Mouse (Mus musculus): ENCODE measurements around the gene Edar. TPM values are rescaled to one million over a fixed set of nuclear protein-coding genes. Genes with fewer than 3 reads are reported as not detected.

Gene Edar
- polyA plus RNA-seq, 1 experiment from 2014 or later, result 0.19 TPM

DNA sequence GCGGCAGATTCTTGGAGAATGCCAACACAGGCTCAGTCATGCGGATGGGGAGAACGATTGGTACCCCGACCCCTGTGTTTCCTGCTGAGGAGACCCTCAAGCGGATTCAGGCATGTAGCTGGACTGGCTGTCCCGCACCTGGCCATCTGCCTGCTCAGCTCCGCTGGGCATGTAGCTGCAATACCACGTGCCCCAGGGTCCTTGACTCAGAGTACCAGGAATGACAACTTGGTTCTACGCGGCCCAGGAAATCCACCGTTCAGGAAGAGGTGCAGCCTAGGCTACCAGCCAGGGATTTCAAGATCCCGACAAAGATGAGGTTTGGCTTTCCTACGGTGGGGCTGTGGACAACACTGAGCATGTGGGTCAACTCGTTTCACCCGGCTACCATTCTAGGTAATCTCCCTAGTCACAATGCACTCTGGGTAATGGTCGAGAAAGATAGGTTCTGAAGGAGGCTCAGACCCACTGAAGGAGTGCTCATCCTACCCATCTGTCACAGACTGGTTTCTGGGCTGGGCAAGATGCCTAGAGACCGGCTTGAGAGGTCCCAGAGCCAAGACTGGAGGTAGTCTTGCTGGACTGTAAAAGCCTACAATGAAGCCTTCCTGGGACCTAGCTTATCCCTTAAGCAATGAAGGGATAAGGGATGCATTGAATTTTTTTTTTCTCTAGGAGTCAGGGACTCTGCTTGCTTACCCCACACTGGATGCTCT, 56.8 kb downstream of the Edar start:
- ATAC-seq (ENCODE audit: low FRiP score) (no peak), DNase-seq (ENCODE audit: low spot score) (no peak)
- Histone ChIP-seq H3K36me3 (ENCODE audit: control insufficient read depth, insufficient read depth, low read length) (no peaks in the 10 kb centered on the region), H3K27ac (ENCODE audit: low read depth, low read length) (no peak overlapping the region), H3K4me3 (ENCODE audit: low read depth, low read length) (no peak overlapping the region), H3K4me1 (replicated peaks; ENCODE audit: control insufficient read depth, insufficient read depth, low read length) (no peaks in the 10 kb centered on the region), H3K9ac (ENCODE audit: low read depth, low read length) (no peak overlapping the region), H3K27me3 (ENCODE audit: control insufficient read depth, insufficient read depth, low read length) (no peaks in the 10 kb centered on the region), H3K4me2 (replicated peaks; ENCODE audit: low read depth, low read length) (no peak overlapping the region), H3K9me3 (ENCODE audit: control insufficient read depth, low read length) (no peaks in the 10 kb centered on the region)
- WGBS, result 91% methylated on average over 17 of the region's 17 CpGs

DNA sequence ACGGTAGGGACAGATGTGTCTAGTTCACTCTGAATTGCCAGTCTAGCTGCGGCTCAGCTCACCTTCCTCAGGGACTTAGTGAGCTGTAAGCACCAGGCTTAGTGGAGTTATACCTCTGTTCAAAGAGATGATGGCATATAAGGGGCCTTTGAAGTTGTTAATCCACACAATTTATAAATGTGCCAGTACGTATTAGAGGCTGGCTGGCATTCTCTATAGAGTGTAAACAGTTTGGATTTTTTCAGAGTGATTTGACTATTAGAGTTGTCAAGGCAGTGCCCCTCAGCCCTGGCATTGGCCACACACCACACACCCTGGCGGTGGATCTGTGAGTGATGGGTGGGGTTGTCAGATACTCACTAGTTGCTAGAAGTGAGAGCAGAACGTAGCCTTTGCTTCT, 58.9 kb downstream of the Edar start:
- Histone ChIP-seq H3K4me3 (ENCODE audit: low read depth, low read length) (no peak overlapping the region), H3K36me3 (ENCODE audit: control insufficient read depth, insufficient read depth, low read length) (no peaks in the 10 kb centered on the region), H3K9ac (ENCODE audit: low read depth, low read length) (no peak overlapping the region), H3K4me2 (replicated peaks; ENCODE audit: low read depth, low read length) (no peak overlapping the region), H3K4me1 (replicated peaks; ENCODE audit: control insufficient read depth, insufficient read depth, low read length) (no peaks in the 10 kb centered on the region), H3K27ac (ENCODE audit: low read depth, low read length) (no peak overlapping the region), H3K27me3 (ENCODE audit: control insufficient read depth, insufficient read depth, low read length) (no peaks in the 10 kb centered on the region), H3K9me3 (ENCODE audit: control insufficient read depth, low read length) (no peaks in the 10 kb centered on the region)
- DNase-seq (ENCODE audit: low spot score) (no peak), ATAC-seq (ENCODE audit: low FRiP score) (no peak)
- 88% methylated on average over 5 of the region's 5 CpGs for WGBS

GRCm38 (mm10) chr10:58614601-58615000, 60.9 kb downstream of the Edar start:
- DNase-seq (ENCODE audit: low spot score) (no peak), ATAC-seq (ENCODE audit: low FRiP score) (no peak)
- Histone ChIP-seq H3K4me1 (replicated peaks; ENCODE audit: control insufficient read depth, insufficient read depth, low read length) (no peaks in the 10 kb centered on the region), H3K4me2 (replicated peaks; ENCODE audit: low read depth, low read length) (no peak overlapping the region), H3K4me3 (ENCODE audit: low read depth, low read length) (no peak overlapping the region), H3K36me3 (ENCODE audit: control insufficient read depth, insufficient read depth, low read length) (no peaks in the 10 kb centered on the region), H3K9me3 (ENCODE audit: control insufficient read depth, low read length) (no peaks in the 10 kb centered on the region), H3K9ac (ENCODE audit: low read depth, low read length) (no peak overlapping the region), H3K27ac (ENCODE audit: low read depth, low read length) (no peak overlapping the region), H3K27me3 (ENCODE audit: control insufficient read depth, insufficient read depth, low read length) (no peaks in the 10 kb centered on the region)
- WGBS, result 86% methylated on average over 6 of the region's 6 CpGs

DNA sequence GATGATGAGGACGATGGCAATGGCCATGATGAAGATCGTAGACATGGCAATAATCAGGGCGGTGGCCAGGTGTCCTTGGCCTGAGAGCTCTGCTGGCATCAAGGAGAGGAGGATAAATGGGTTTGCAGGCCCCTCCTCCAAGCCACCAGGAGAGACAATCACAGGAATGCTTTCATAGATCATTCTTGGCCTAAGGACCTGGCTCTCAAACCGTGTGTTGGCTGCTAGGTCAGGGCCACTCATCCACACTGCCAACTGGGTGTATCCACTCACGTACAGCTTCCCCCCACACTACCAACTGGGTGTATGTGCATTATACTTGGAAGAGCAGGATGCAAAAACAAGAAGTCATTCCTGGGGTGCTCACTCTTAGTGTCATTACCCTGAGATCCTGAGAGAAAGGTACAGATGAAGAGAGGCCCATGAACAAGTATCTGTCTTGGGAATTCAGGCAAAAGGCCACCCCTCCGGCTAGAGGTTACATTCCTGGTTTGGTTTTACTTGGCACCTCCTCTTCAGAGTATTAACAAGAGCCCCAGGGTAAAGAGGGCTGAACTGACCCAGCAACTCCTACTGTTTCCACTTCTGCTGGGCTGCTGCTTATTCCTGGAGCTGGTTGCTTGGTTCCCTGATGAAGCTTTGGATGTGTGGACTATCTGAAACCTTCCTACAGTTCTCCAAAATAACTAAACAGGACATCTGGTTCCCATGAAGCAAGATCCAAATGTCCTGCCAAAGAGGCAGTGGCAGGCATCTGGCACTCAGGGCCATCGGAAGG, 64.8 kb downstream of the Edar start:
- Histone ChIP-seq H3K4me1 (replicated peaks; ENCODE audit: control insufficient read depth, insufficient read depth, low read length) (no peaks in the 10 kb centered on the region), H3K27ac (ENCODE audit: low read depth, low read length) (no peak overlapping the region), H3K4me2 (replicated peaks; ENCODE audit: low read depth, low read length) (no peak overlapping the region), H3K4me3 (ENCODE audit: low read depth, low read length) (no peak overlapping the region), H3K36me3 (ENCODE audit: control insufficient read depth, insufficient read depth, low read length) (no peaks in the 10 kb centered on the region), H3K27me3 (ENCODE audit: control insufficient read depth, insufficient read depth, low read length) (no peaks in the 10 kb centered on the region), H3K9ac (ENCODE audit: low read depth, low read length) (no peak overlapping the region), H3K9me3 (ENCODE audit: control insufficient read depth, low read length) (no peaks in the 10 kb centered on the region)
- 91% methylated on average over 7 of the region's 7 CpGs for WGBS
- no peak for ATAC-seq (ENCODE audit: low FRiP score)
- DNase-seq (ENCODE audit: low spot score), result no peak

- no peak for ATAC-seq (ENCODE audit: low FRiP score)
- H3K4me1 ChIP-seq (replicated peaks; ENCODE audit: control insufficient read depth, insufficient read depth, low read length), result no peaks in the 10 kb centered on the region
Measured at GRCm38 (mm10) chr10:58608858-58609257, 66.6 kb downstream of the Edar start.

GRCm38 (mm10) chr10:58606356-58606755, 69.1 kb downstream of the Edar start:
- 85% methylated on average over 3 of the region's 3 CpGs for WGBS
- H3K36me3 ChIP-seq (ENCODE audit: control insufficient read depth, insufficient read depth, low read length), result no peaks in the 10 kb centered on the region
- no peak overlapping the region for H3K4me3 ChIP-seq (ENCODE audit: low read depth, low read length)
- ATAC-seq (ENCODE audit: low FRiP score) (no peak), DNase-seq (ENCODE audit: low spot score) (no peak)
- H3K9me3 ChIP-seq (ENCODE audit: control insufficient read depth, low read length), result no peaks in the 10 kb centered on the region
- H3K27ac ChIP-seq (ENCODE audit: low read depth, low read length), result no peak overlapping the region
- H3K4me1 ChIP-seq (replicated peaks; ENCODE audit: control insufficient read depth, insufficient read depth, low read length), result no peaks in the 10 kb centered on the region; the same call in 1 of the 2 replicates
- no peak overlapping the region for H3K4me2 ChIP-seq (replicated peaks; ENCODE audit: low read depth, low read length)
- no peaks in the 10 kb centered on the region for H3K27me3 ChIP-seq (ENCODE audit: control insufficient read depth, insufficient read depth, low read length)
- H3K9ac ChIP-seq (ENCODE audit: low read depth, low read length), result no peak overlapping the region

More at GRCm38 (mm10) chr10:58608858-58609257, 66.6 kb downstream of the Edar start:
- H3K4me3 ChIP-seq (ENCODE audit: low read depth, low read length), result no peak overlapping the region
- no peak for DNase-seq (ENCODE audit: low spot score)
- no peaks in the 10 kb centered on the region for H3K9me3 ChIP-seq (ENCODE audit: control insufficient read depth, low read length)
- no peak overlapping the region for H3K9ac ChIP-seq (ENCODE audit: low read depth, low read length)
- no peak overlapping the region for H3K4me2 ChIP-seq (replicated peaks; ENCODE audit: low read depth, low read length)
- H3K36me3 ChIP-seq (ENCODE audit: control insufficient read depth, insufficient read depth, low read length), result no peaks in the 10 kb centered on the region
- WGBS, result 83% methylated on average over 3 of the region's 3 CpGs
- H3K27ac ChIP-seq (ENCODE audit: low read depth, low read length), result no peak overlapping the region
- H3K27me3 ChIP-seq (ENCODE audit: control insufficient read depth, insufficient read depth, low read length), result no peaks in the 10 kb centered on the region

DNA sequence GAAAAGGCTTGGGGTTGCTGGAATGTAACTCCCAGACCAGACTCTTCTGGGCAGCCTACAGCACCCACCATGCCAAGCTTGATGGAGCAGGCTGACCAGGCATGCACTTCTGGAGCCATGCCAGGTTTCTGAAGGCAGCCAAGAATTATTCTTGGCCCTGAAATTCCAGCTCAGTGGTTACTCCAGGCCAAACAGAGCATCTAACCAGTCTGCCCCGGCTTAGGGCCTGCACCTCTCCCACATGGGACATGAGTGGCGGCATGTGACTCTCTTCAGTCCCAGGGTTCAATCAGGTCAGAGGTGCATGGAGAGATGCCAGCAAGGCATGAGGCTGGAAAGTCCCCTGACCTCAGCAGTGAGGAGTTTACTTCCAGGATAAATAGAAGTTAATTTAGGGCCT, 70.7 kb downstream of the Edar start:
- H3K27ac ChIP-seq (ENCODE audit: low read depth, low read length), result no peak overlapping the region
- H3K9ac ChIP-seq (ENCODE audit: low read depth, low read length), result no peak overlapping the region
- H3K36me3 ChIP-seq (ENCODE audit: control insufficient read depth, insufficient read depth, low read length), result no peaks in the 10 kb centered on the region
- H3K4me2 ChIP-seq (replicated peaks; ENCODE audit: low read depth, low read length), result no peak overlapping the region
- H3K27me3 ChIP-seq (ENCODE audit: control insufficient read depth, insufficient read depth, low read length), result no peaks in the 10 kb centered on the region
- ATAC-seq (ENCODE audit: low FRiP score), result no peak
- no peak overlapping the region for H3K4me3 ChIP-seq (ENCODE audit: low read depth, low read length)
- WGBS, result 75% methylated on average over 2 of the region's 2 CpGs
- H3K4me1 ChIP-seq (replicated peaks; ENCODE audit: control insufficient read depth, insufficient read depth, low read length), result no peaks in the 10 kb centered on the region; the same call in 1 of the 2 replicates
- no peaks in the 10 kb centered on the region for H3K9me3 ChIP-seq (ENCODE audit: control insufficient read depth, low read length)
- no peak for DNase-seq (ENCODE audit: low spot score)

DNA sequence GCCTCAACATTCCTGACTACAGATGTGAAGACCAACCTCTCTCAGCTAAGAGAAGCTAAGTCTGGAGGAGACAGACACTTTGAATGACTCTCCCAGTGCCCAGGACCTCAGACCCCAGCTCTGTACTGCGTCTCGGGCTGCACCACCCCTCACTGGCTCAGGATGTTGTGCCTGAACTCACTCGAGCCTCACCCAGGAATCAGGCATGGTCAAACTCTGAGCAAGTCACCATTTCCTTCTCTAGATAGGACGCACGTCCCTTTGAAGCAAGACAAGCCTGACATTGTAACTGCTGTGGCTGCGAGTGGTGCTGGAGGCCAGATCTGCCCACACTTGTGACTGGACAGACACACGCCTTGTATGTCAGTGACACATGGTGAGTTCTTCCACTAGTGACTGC, 73.5 kb downstream of the Edar start:
- Histone ChIP-seq H3K4me2 (replicated peaks; ENCODE audit: low read depth, low read length) (no peak overlapping the region), H3K9ac (ENCODE audit: low read depth, low read length) (no peak overlapping the region), H3K36me3 (ENCODE audit: control insufficient read depth, insufficient read depth, low read length) (no peaks in the 10 kb centered on the region), H3K9me3 (ENCODE audit: control insufficient read depth, low read length) (no peaks in the 10 kb centered on the region), H3K4me3 (ENCODE audit: low read depth, low read length) (no peak overlapping the region), H3K4me1 (replicated peaks; ENCODE audit: control insufficient read depth, insufficient read depth, low read length) (no peaks in the 10 kb centered on the region; the same call in 1 of the 2 replicates), H3K27ac (ENCODE audit: low read depth, low read length) (no peak overlapping the region), H3K27me3 (ENCODE audit: control insufficient read depth, insufficient read depth, low read length) (no peaks in the 10 kb centered on the region)
- WGBS, result 73% methylated on average over 7 of the region's 7 CpGs
- no peak for DNase-seq (ENCODE audit: low spot score)
- no peak for ATAC-seq (ENCODE audit: low FRiP score)

Measured in hindbrain, embryonic 11.5 days (tissue).